ENCODE assay signal across 26 mouse cellular contexts in the genomic region with DNA sequence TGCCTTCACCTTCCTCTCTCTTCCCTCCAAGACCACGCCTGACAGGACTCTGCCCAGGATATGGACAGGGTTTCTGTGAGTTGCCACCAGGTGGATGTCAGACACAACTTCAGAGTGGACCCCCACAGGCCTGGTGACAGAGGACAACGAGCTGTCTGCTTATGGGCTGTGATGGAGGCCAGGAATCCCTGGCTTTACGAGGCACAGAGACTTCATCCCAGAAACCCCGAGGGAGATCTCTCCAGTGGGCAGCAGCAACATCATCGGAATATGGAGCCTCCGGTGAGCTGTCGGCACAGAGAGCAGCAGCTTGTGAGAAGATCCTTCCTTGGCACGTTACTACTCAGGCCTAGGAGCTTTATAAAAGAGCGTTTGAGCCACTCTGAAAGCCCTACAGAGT. TPM values are rescaled to one million over a fixed set of nuclear protein-coding genes. Genes with fewer than 3 reads are reported as not detected.
DNase-seq lines count a peak whose midpoint lies in the region; ATAC-seq and TF ChIP-seq lines count a peak whose summit lies in the region.
"Had no signal": no experiment of that assay in that cellular context is flagged by ENCODE, and none has a peak within 500 bp of the region (broad histone marks: within the 10 kb centered on the region; RNA-seq: fewer than 3 reads in every experiment).

No protein-coding gene starts in this region.

- peak overlapping the region; percentile 48; the same call in 1 of the 2 replicates for H3K27ac ChIP-seq in layer of hippocampus, adult 2 months
- H3K27ac ChIP-seq in stomach, embryonic 14.5 days (ENCODE audit: low read length): no peak overlapping the region
- 0 out of 2 replicates have a peak overlapping the region, but pooled peaks have one; percentile 9 for H3K27ac ChIP-seq in stomach, postnatal 0 days (replicated peaks)

- no peak for TF ChIP-seq EP300 in stomach, postnatal 0 days (optimal IDR thresholded peaks at IDR 0.05)

- no peaks in the 10 kb centered on the region for H3K9me3 ChIP-seq in stomach, embryonic 14.5 days (ENCODE audit: control insufficient read depth, low read depth, low read length)
- no peaks in the 10 kb centered on the region for H3K9me3 ChIP-seq in stomach, postnatal 0 days (ENCODE audit: control insufficient read depth, low read length)
- H3K9me3 ChIP-seq: G1E had no signal

- peak; percentile 92 for DNase-seq in heart, adult 11 months
- DNase-seq in heart, adult 8-10 months (ENCODE audit: low spot score): no peak
- no peak for DNase-seq in layer of hippocampus, adult 2 months (ENCODE audit: low spot score in 2 of 2)
- DNase-seq in layer of hippocampus, adult 18-20 months (ENCODE audit: low spot score in 2 of 2): no peak
- no peak for DNase-seq in stomach, postnatal 0 days (ENCODE audit: low spot score)
- DNase-seq in thymus, postnatal 10 days (ENCODE audit: low spot score in 2 of 2): no peak
- no peak for DNase-seq in adrenal gland, postnatal 4 days (ENCODE audit: low spot score in 2 of 2)
- DNase-seq: adrenal gland, adult 2 months; adrenal gland, adult 8-10 months; adrenal gland, postnatal 10 days; adrenal gland, postnatal 14 days; adrenal gland, postnatal 25 days; adrenal gland, postnatal 36 days; B cell, adult 2 months; cerebellum, adult 11 months; cerebellum, adult 11-12 months; cerebellum, adult 18-20 months had no signal

- 80% methylated on average over 9 of the region's 9 CpGs for WGBS in stomach, embryonic 14.5 days
- WGBS in stomach, postnatal 0 days: 78% methylated on average over 9 of the region's 9 CpGs

- H3K4me3 ChIP-seq in layer of hippocampus, adult 2 months: no peak overlapping the region
- H3K4me3 ChIP-seq in stomach, embryonic 14.5 days (ENCODE audit: low read depth, low read length): no peak overlapping the region
- no peak overlapping the region for H3K4me3 ChIP-seq in stomach, postnatal 0 days (ENCODE audit: low read depth, low read length)

- no peak overlapping the region for H3K4me2 ChIP-seq in stomach, embryonic 14.5 days (replicated peaks; ENCODE audit: low read depth, low read length)
- H3K4me2 ChIP-seq in stomach, postnatal 0 days (replicated peaks; ENCODE audit: low read depth): no peak overlapping the region

- no peaks in the 10 kb centered on the region for H3K36me3 ChIP-seq in stomach, embryonic 14.5 days (ENCODE audit: control insufficient read depth, insufficient read depth, low read length)
- 0 out of 2 replicates have a peak, but pooled peaks cover 3% of the 10 kb centered on the region for H3K36me3 ChIP-seq in stomach, postnatal 0 days (ENCODE audit: control insufficient read depth, insufficient read depth, low read length)
- H3K36me3 ChIP-seq: G1E had no signal

- peak overlapping the region; percentile 26; the same call in 1 of the 2 replicates for H3K9ac ChIP-seq in stomach, embryonic 14.5 days (replicated peaks; ENCODE audit: low read depth, low read length)
- no peak overlapping the region for H3K9ac ChIP-seq in stomach, postnatal 0 days (ENCODE audit: low read length)

- no peaks in the 10 kb centered on the region for H3K27me3 ChIP-seq in stomach, embryonic 14.5 days (ENCODE audit: control insufficient read depth, insufficient read depth, low read length)
- H3K27me3 ChIP-seq in stomach, postnatal 0 days (ENCODE audit: control insufficient read depth, insufficient read depth, low read length): no peaks in the 10 kb centered on the region
- H3K27me3 ChIP-seq: Patski had no signal

- ATAC-seq in stomach, embryonic 14.5 days (ENCODE audit: insufficient number of reproducible peaks, insufficient read depth, low FRiP score, low read depth): no peak
- no peak for ATAC-seq in stomach, postnatal 0 days (ENCODE audit: low FRiP score, low TSS enrichment)
- ATAC-seq: Patski had no signal

- no peak for TF ChIP-seq CTCF in layer of hippocampus, adult 2 months (conservative IDR thresholded peaks at IDR 0.05)
- TF ChIP-seq CTCF in stomach, postnatal 0 days (IDR thresholded peaks at IDR 0.05; ENCODE audit: low read depth): no peak

- no peaks in the 10 kb centered on the region for H3K4me1 ChIP-seq in stomach, embryonic 14.5 days (ENCODE audit: control insufficient read depth, insufficient read depth, low read length)
- H3K4me1 ChIP-seq in stomach, postnatal 0 days (replicated peaks; ENCODE audit: control insufficient read depth, insufficient read depth): no peaks in the 10 kb centered on the region

RNA-seq across cellular contexts. Expression of a gene that starts 8.8 kb away (rescaled TPM):
- total RNA-seq in heart, adult 8-10 months (2022): 1 to 10 TPM; 6.1 to 7.9 (median 7.0) TPM
- 10 to 100 TPM in 1 of 2 experiments, 1 to 10 TPM in 1; 8.4 to 11.2 TPM for total RNA-seq in layer of hippocampus, adult 2 months (2021)
- 10 to 100 TPM; 12.1 to 12.7 TPM for total RNA-seq in layer of hippocampus, adult 18-20 months (2021)
- polyA plus RNA-seq in stomach, embryonic 14.5 days (2014; fragmentation: Nextera tagmentation; extraction: Ambion mirVana): 5.6 and 6.1 TPM in 2 replicates
- 4.8 and 5.6 TPM in 2 replicates for polyA plus RNA-seq in stomach, postnatal 0 days (2015; fragmentation: Nextera tagmentation; extraction: Ambion mirVana)
- 10 to 100 TPM; 15.4 to 19.4 TPM for total RNA-seq in adrenal gland, postnatal 4 days (2021)
- total RNA-seq: MEL had no signal
- polyA plus RNA-seq: G1E had no signal

RNA-seq across cellular contexts. Expression of a gene that starts 34.5 kb away (rescaled TPM):
- total RNA-seq in heart, adult 8-10 months (2022): not detected
- total RNA-seq in layer of hippocampus, adult 2 months (2021): under 1 TPM; 0.46 to 0.54 TPM
- under 1 TPM; 0.64 to 0.79 TPM for total RNA-seq in layer of hippocampus, adult 18-20 months (2021)
- polyA plus RNA-seq in stomach, embryonic 14.5 days (2014; fragmentation: Nextera tagmentation; extraction: Ambion mirVana): 0.27 and 0.56 TPM in 2 replicates
- polyA plus RNA-seq in stomach, postnatal 0 days (2015; fragmentation: Nextera tagmentation; extraction: Ambion mirVana): 0.10 and 0.11 TPM in 2 replicates
- total RNA-seq in adrenal gland, postnatal 4 days (2021): not detected
- total RNA-seq: adrenal gland, adult 18-20 months; adrenal gland, adult 2 months; adrenal gland, adult 8-10 months; adrenal gland, postnatal 14 days; adrenal gland, postnatal 25 days; adrenal gland, postnatal 36 days; G1E; MEL had no signal
- polyA plus RNA-seq: C2C12 had no signal

RNA-seq across cellular contexts. Expression of a gene that starts 36.1 kb away (rescaled TPM):
- under 1 TPM in 2 of 4 experiments, not detected in 2; 0.38 to 0.65 TPM for total RNA-seq in heart, adult 8-10 months (2022)
- not detected for total RNA-seq in layer of hippocampus, adult 2 months (2021)
- total RNA-seq in layer of hippocampus, adult 18-20 months (2021): 1 to 10 TPM in 1 of 2 experiments, under 1 TPM in 1; 0.74 to 1.2 TPM
- 0.71 TPM in 1 of 2 replicates, not detected in the other for polyA plus RNA-seq in stomach, embryonic 14.5 days (2014; fragmentation: Nextera tagmentation; extraction: Ambion mirVana)
- 0.65 and 1.1 TPM in 2 replicates for polyA plus RNA-seq in stomach, postnatal 0 days (2015; fragmentation: Nextera tagmentation; extraction: Ambion mirVana)
- total RNA-seq in adrenal gland, postnatal 4 days (2021): 1 to 10 TPM; 2.9 to 3.2 TPM
- total RNA-seq: MEL had no signal
- polyA plus RNA-seq: activated CD4-positive, CD25-positive, alpha-beta regulatory T cell, adult 4 months; brain, embryonic 14.5 days; C2C12; CD4-positive, CD25-positive, alpha-beta regulatory T cell, adult 4 months; G1E had no signal
